Mouse (Mus musculus): ENCODE measurements around the gene Emc8. TPM values are rescaled to one million over a fixed set of nuclear protein-coding genes. Genes with fewer than 3 reads are reported as not detected.
A peak's percentile ranks its signal among the peaks of the same experiment; 100 is the strongest.

The Emc8 gene
- total RNA-seq, 2 experiments from 2014 or later, result 66.7 to 82.0 TPM

DNA sequence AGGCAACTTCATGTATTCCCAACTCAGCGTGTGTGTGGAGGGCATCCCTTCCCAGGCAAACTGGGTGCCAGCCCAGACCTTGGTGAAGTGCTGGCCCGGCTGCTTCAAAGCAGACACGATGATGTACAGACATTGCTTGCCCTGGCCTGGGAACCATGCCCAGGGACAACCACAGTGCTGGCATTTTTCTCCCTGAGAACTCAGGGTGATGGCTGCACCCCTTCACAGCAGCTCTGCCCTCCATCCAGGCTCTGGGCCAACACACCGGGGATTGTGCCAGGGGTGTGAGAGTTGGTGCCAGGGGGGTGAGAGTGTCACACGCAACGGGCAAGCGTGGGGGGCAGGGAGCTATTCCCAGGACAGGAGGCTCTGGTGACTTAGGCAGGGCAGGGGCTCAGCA is 23.7 kb downstream of the Emc8 start:
- peak; percentile 77 to 90 for DNase-seq (ENCODE audit: low spot score in 2 of 2)

DNA sequence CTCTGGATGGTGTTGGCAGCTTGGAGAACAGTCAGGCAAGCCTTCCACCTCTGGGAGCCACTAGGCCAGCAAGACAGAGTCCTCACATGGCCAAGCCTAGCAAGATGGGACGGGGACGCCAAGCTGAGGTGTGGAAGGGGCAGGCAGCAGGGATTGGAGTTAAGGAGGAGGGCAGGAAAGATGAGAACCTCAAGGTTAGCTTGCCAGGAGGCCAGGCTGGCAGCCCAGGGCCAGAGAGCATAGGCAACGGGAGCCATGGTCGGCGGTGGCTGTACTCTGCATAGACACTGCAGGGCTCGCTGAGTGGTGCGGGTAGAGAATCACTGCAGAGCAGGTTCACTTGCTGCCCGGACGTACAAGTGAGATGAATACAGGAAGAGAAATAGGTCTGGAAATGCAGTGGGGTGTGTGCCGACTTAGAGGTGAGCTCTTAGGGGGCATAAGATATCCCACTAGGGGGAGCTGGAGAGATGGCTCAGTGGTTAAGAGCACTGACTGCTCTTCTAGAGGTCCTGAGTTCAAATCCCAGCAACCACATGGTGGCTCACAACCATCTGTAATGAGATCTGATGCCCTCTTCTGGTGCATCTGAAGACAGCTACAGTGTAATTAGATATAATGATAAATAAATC is 26.2 kb downstream of the Emc8 start:
- DNase-seq (ENCODE audit: low spot score in 2 of 2), result no peak

DNA sequence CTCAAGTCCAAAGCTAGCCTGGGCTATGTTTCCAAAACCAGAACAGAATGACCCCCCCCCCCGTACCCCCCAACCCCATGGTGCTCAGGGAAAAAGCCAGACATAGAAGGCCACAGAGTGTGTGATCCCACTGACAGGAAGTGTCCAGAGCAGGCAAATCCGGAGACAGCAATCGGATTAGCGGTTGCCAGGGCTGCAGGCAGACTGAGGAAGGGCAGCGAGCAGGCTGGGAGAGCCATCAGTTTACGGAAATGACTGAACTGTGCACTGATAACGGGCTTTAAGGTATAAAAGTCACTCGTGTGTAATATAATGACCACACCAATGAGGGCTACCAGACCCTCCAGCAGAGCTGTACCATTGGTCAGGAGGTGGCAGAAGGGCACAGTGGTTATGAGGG is 27.1 kb downstream of the Emc8 start:
- no peak for DNase-seq (ENCODE audit: low spot score in 2 of 2)

DNA sequence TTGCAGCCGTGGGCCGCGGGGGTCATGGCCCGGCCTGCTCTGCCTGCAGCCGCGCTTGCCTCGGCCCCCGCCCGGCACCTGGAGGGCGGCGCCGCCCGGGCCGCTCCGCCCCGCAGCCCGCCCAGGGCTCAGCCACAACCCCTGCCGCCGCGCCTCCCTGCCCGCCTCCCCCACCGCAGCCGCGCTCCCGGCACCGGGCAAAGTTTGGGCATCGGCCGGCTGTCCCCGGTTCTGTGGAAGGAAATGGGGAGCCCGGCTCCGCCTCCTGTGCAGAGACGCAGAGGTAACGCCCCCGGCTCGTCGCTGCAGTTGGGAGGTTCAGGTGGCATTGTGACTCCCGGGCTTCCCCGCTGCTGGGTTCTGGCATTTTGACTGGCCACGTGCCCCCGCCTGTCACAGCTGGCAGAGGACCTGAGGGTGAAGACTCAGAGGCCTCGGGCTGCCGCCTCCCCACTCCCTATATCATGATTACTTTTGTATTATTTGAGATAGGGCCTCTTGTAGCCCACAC is 34.0 kb downstream of the Emc8 start:
- no peak for DNase-seq (ENCODE audit: low spot score in 2 of 2)

DNA sequence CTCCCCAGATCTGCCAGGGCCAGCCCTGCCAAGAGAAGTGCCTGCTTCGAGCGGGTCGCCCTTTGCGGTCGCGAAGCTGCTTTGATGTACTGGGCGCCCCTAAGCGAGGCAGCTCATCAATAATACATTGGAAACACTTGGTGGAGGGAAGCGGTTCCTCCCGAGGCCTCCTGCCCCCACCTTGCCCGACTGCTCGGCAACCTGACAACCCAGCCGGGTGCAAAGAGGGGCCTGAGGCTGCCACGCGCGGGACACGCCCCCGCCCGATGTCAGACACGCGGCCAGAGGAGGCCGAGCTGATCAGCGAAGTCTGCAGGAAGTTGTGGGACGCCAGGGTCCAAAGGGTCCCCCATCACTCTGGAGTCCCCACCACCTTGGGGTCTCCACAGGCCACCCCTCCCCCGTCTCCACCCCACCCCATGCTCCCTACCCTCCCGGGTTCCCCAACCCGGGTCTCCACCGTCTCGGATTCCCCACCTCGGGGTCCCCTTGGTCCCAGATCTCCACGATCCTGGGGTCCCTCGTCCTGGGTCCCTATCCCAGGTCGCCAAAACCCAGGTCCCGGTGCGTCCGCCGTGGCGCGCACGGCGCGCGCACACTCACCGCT is 34.6 kb downstream of the Emc8 start:
- DNase-seq (ENCODE audit: low spot score in 2 of 2), result no peak

DNA sequence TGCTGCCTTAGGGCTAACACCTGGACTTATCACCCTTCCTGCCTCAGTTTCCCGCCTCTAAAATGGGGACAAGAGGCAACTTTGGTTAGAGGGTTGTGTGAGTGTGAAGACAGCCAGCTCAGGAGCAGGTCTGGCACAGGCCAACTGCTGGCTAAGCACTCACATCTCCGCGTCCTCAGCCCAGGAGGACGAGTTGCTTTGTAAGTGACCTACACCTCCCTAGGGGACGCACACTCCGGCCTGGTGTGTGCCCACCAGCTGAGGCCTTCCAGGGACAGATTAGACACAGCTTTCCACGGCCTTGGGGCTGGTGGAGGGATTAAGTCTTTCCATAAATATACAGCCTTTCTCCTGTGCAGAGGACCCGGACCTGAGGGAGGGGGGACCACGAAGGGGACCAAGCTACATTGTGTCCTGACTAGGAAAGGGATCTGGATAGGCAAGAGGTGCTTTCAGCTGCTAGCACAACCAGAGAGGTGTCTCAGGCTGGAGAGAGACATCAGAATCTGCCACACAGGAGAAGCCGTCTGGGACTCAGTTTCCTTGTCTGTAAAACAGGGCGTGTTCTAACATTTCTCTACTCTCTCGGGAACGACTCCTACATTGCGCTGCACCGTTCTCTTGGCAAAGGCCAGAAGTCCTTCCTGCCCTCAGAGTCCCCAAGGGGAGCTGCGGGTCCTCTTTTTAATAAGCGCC is 35.3 kb downstream of the Emc8 start:
- no peak for DNase-seq (ENCODE audit: low spot score in 2 of 2)

DNA sequence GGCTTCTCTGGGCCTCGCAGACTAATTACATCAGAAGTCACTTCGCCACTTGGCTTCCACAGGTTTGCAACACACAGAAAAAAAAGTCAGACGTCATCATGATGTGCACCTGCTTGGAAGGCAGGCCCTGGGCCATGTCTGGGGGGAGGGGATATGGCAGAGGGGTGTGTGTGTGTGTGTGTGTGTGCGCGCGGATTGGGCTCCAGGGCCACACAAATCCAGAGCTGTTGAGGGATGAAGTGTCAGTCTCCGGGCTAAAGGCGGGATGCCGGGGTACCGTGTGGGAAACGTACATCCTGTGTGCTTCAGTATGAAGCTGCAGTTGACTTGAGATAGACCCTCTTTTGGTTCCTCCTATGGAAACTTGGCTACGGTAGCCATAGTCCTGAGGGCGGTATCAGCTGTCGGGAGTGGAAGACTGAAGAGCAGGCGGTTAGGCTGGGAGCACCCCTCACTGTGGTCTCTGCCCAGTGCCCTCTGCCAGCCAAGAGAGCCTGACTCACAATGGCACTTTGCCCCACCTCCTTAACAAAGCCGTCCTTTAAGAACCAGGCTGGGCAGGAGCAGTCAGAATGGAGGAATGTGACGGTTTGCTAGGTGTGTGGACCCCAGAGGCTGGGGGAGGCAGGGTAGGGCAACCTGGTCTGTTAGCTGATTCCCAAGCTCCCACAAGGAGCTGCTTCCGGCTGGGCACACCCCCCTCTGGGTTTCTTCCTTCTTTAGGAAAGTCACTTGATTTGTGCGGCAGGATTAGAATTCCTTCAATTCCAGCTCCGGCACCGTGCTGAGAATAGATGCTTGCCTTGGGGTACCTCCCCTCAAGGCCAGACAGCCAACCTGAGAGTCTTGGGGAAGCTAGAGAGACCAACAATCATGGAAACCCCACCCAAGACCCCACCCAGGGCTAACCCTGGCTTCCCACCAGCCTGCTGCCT is 36.7 kb downstream of the Emc8 start:
- DNase-seq (ENCODE audit: low spot score in 2 of 2), result no peak

DNA sequence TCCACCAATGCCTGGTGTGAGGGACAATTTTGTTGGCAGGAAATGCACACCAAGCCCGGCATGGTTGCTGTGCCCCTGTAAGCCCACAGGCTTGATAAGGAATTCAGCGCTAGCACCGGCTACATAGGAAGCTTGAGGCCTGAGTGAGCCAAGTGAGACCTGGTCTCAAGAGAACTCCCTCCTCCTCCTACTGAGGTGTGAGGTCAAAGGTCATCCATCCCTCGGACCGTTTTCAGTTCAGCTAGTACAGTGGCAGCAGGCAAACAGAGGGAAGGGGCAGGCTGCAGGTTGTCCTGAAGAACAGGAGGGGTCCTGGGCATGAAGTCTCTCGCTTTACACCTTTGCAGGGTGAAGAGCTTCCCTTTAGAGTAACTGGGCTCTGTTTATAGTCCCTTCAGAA is 37.5 kb downstream of the Emc8 start:
- no peak for DNase-seq (ENCODE audit: low spot score in 2 of 2)

DNA sequence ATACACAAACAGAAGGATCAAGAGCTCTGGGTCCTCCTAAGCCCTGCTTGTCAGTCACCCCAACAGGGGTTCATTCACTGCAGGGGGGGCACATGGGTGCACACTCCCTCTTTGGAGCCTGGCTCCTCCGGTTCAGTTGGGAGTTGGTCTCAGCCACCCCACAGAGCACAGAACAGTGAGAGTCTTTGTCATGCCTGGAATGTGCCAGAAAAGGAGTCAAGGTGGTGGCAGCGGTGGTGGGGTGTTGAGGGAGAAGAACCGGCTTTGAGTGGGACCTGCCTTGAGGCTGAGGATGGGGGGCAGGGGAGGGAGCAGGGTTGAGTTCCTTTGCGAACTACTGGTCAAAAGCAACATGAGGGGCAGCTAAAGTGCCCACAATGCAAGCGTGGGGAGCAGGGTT is 38.3 kb downstream of the Emc8 start:
- no peak for DNase-seq (ENCODE audit: low spot score in 2 of 2)

DNA sequence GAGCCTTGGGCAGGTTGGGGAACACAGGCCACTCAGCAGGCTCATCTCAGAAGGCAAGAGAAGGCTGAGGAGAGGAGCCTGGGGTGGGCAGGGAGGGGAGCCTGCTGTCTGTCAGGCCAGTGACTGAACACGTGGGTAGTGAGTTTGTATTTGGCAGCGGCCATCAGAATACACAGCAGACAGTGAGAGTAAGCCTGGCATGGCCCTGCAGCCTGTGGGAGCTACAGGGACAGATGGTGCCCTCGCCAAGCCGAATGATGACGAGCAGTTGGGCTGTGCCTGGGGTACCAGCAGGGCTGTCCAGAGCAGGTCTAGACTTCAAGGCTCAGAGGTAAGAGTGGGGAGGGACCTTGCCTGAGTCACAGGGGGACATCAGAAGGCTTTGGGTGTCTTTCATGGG is 41.1 kb downstream of the Emc8 start:
- DNase-seq (ENCODE audit: low spot score in 2 of 2), result peak; percentile 41 to 74

DNA sequence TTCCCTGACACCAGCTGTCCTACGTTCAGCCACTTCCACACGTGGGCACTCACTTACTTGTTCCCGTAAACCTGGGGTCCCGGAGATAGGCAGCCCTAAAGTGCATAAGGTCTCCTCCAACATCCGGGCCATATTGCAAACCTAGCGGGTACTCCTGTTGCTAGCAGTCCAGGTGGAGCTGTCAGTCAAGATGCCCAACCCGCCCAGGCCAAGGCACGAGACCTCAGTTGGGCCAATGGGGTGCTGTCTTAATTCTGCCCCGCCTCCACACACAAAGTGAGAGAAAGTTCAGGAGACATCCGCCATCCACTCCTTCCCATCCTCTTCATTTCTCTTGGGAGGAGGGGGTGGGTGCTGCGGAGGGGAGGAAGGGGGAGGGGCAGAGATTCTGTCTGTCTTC is 41.9 kb downstream of the Emc8 start:
- DNase-seq (ENCODE audit: low spot score in 2 of 2), result no peak

DNA sequence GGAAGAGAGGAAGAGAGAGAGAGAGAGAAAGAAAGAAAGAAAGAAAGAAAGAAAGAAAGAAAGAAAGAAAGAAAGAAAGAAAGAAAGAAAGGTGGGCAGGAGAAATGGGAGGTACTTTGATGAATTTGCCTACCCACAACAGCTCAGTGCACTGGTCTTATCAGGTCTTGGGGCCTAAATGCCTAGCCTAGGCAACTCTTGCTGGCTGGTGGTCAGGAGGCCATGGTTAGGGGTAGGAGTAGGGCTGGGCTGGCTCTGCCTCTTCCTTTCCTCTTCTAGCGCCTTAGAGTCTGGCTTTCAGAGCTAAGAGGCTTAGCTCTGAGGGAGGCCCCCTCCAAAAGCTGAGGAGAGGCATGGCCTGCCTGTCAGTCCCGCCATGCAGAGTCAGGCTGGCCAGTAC is 44.8 kb downstream of the Emc8 start:
- DNase-seq (ENCODE audit: low spot score in 2 of 2), result no peak

DNA sequence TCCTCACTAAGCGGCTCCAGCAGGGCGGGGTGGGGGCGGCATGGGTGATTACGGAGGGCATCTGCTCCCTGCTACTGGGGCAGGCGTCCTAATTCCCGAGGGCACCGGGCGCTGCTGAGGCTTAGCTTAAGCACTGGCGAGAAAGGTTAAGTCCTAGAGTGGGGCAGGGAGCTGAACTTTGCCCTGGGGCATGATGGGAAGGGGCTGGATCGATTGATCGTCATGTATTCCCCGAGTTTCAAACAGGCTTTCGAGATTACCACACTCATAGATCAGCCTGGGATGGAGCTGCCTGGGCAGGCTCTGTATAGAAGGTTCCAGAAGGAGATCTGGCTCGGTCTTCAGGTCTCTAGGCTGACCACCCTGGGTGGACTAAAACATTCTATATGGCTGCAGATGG is 46.2 kb downstream of the Emc8 start:
- no peak for DNase-seq (ENCODE audit: low spot score in 2 of 2)

DNA sequence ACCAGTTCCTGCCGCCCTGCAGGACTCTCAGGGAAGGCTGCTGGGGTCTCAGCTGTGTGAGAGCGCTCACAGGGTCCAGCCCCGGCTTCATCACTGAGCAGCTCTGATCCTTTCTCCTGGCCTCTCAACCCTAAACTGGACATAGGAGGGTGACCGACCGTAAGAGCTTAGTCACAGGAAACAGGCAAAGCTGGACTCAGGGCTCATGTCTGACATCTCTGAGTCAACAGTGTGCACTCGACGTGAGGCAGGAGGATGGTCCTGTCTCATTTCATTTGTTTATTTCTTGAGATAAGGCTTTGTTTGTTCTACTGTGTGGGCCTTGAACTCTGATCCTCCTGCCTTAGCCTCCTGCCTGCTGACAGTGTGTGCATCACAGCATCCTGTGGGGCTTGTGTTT is 47.9 kb downstream of the Emc8 start:
- no peak for DNase-seq (ENCODE audit: low spot score in 2 of 2)

DNA sequence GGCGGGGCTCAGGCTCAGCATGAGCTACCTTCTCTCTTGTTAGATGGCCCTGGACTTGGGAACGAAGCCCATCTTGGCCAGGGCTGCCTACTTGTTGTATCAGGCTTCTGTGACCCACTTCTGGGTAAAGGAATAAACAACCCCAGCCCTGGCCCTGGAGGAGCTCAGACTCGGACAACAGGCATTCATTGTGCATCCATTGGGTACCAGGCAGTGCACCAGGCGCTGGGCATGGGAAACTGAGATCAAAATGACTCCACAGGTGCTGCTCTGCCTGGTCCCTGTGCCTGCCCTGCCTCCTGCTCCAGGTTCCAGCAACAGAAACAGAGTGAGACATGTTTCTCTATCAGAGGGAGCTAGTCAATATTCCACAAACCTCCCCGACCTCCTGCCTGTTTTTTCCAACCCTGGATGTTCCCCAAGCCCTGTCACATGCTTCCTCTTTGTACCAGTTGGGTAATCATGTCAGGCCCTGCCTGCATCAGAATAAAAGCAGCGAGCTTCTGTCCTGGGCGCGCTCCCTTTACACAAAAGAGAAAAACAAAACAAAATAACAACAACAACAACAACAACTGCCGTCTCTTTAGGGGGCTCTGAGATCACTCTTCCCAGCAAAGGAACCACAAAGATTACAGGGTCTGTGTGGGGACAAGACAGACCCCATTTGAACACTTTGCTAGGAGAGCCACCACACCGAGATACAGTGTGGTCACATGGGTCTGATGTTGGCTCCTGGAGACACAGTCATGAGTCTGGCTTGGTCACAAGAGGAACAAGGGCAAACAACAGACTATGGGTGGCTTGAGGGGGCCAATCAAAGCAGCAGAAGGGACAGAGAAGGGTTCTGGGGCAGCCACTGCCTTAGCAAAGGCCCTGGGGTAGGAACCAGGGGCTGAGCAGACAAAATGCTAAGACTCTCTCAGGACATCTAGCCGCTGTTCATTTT is 48.9 kb downstream of the Emc8 start:
- DNase-seq (ENCODE audit: low spot score in 2 of 2), result peak; percentile 48 to 70

DNA sequence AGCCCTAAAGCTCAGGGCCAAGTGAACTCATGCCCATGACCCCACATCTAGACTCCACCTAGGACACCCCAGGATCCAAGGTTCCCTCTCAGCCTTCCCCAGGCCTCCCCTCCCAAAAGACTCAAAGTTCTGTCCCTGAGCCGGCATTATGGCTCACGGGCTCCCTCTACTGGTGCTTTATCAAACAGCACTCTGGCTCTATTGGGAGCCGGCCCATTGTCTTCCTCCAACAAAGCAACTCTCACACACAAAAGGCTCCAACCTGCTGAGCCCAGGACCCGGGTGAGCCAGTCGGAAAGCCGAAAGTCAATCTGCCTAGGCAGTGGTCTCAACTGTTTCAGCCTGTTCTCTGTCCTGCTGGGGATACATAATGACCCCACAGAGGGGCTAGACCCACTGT is 50.3 kb downstream of the Emc8 start:
- peak; percentile 74 to 77 for DNase-seq (ENCODE audit: low spot score in 2 of 2)

DNA sequence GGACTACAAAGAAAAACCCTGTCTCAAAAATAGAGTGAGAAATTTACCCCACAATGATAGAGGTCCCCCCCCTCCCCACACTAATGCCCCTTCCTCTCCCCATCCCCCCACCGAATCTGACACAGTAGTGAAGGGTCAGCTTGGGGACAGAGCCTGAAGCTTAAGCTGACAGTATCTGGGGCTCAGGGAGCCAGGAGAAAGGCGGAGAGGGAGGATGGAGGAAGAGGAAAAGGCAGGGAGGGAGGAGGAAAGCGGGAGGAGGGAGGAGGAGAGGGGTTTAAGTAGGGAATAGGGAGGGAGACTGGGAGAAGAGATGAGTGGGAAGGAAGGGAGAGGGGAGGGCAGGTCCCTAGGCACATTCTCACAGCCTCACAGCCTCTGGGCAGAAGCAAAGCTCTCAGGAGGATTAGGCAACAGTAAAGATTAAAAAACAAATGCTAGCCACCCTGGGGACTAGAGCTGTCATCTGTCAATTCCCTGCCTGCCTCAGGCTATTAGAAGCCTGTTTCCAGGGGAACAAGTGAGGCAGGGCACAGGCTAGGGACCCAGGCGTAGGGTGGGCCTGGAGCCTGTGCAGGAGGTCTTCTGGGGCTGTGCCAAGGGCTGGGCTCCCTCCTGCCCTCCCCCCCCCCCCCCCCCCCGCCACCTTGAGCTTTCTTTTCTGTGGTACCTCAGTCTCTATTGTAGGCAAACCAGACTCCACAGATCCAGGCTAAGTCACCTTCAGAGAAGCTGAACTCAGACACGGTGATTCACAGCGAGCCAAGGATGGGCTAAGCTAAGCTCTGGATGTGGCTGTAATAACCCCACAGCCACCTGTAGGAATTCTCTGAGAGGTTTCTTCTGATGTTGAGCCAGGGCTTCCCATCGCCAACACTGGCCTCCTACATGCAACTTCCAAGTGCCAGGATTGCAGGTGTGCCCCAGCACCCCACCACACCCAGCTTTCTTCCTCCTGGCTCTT is 51.4 kb downstream of the Emc8 start:
- no peak for DNase-seq (ENCODE audit: low spot score in 2 of 2)

DNA sequence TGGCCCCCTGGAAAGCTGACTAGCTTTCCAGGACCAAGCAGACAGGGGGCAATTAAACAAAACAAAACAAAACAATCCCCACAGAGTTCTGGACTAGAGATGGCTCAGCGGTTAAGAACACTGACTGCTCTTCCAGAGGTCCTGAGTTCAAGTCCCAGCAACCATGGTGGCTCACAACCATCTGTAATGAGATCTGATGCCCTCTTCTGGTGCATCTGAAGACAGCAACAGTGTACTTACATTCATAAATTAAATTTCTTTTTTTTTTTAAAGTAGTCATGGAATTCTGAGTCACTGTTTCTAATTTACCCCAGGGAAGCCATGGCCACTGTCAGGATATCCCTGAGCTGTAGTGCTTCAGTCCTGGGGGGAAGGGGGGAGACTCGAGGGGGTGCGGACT is 53.9 kb downstream of the Emc8 start:
- no peak for DNase-seq (ENCODE audit: low spot score in 2 of 2)

DNA sequence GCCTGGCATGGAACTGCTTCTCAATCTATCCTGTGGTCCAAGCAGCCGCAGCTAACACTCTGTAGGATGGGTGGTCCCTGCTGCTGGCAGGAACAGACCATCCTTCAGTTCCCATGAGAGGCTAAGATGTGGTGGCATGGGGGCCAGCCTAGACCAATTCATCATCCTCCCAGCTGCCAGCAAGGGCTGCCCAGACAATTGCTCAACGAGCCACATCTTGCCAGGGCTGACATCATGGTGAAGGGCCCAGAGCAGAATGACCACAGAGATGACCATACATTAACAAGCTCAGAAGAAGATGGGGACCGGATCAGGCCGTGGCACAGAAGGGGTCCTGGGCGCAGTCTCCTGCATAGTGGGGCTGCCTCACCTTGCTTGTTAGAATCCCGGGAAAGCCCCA is 57.5 kb downstream of the Emc8 start:
- DNase-seq (ENCODE audit: low spot score in 2 of 2), result no peak

All from layer of hippocampus, postnatal 14 days (tissue).